Mouse (Mus musculus): ENCODE results near the gene Fbxw7. TPM values are rescaled to one million over a fixed set of nuclear protein-coding genes. Genes with fewer than 3 reads are reported as not detected.
"Not testable (repeated sequence)": the region's sequence is repeated elsewhere in the genome, so short reads cannot be mapped to it uniquely, and the experiment has no call there.

The Fbxw7 gene
- polyA plus RNA-seq, 1 experiment from 2014 or later = 8.5 TPM

- Histone ChIP-seq H3K27me3 (replicated peaks; ENCODE audit: low read depth, poor library complexity, severe bottlenecking) (no peaks in the 10 kb centered on the region), H3K36me3 (replicated peaks) (no peaks in the 10 kb centered on the region), H3K9me3 (no peaks in the 10 kb centered on the region), H3K4me3 (no peak overlapping the region), H3K4me1 (no peaks in the 10 kb centered on the region), H3K27ac (replicated peaks) (no peak overlapping the region)
- 88% methylated on average over 5 of the region's 5 CpGs for WGBS
- DNase-seq (ENCODE audit: low spot score) = no peak
These were observed 21.0 kb downstream of the Fbxw7 start for GRCm38 (mm10) chr3:84836029-84836428.

DNA sequence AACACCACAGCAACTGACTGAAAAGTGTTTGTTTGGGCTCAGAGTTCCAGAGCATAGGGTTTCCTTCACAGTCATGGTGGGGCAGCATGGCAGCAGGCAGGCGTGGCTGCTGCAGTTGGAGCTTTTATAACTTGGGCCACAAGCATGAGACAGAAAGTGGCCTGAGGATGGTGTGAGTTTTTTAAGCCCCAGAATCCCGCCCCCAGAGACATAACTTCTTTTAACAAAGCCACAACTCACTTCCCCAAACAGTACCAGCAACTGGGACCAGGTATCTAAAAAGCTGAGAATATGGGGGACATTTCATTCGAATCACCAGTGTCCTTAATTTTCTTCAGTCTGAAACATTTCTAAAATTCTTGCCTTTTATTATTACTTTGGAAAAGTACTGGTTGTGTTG lies 22.9 kb downstream of the Fbxw7 start:
- Histone ChIP-seq H3K4me3 (no peak overlapping the region), H3K36me3 (replicated peaks) (no peaks in the 10 kb centered on the region), H3K9me3 (no peaks in the 10 kb centered on the region), H3K4me1 (no peaks in the 10 kb centered on the region), H3K27ac (replicated peaks) (no peak overlapping the region), H3K27me3 (replicated peaks; ENCODE audit: low read depth, poor library complexity, severe bottlenecking) (no peaks in the 10 kb centered on the region)
- no peak for DNase-seq (ENCODE audit: low spot score)
- 85% methylated on average over 3 of the region's 3 CpGs for WGBS

- H3K4me1 ChIP-seq = no peaks in the 10 kb centered on the region
- no peaks in the 10 kb centered on the region for H3K9me3 ChIP-seq
- DNase-seq (ENCODE audit: low spot score) = no peak
- WGBS = 82% methylated on average over 5 of the region's 5 CpGs
- no peaks in the 10 kb centered on the region for H3K27me3 ChIP-seq (replicated peaks; ENCODE audit: low read depth, poor library complexity, severe bottlenecking)
- H3K36me3 ChIP-seq (replicated peaks) = no peaks in the 10 kb centered on the region
- no peak overlapping the region for H3K4me3 ChIP-seq
- no peak overlapping the region for H3K27ac ChIP-seq (replicated peaks)
These were observed 24.4 kb downstream of the Fbxw7 start for GRCm38 (mm10) chr3:84839499-84839898.

DNA sequence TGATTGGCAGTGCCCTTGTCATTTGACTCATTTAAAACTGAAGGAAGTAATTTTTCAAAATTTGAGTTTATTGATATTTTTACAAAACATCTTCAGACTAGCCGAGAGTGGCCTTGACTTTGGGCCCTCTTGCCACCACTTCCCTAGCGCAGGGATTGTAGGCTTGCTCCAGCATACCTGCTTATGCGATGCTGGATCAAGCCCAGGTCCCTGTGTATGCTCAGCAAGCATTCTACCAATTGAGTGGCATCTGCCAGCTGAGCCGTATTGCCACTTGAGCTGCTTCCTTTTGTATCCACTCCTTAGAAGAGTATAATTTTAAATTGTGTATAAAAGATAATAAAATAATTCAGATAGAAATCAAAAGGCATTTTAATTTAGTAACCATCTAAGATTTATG lies 26.2 kb downstream of the Fbxw7 start:
- H3K4me3 ChIP-seq = no peak overlapping the region

DNA sequence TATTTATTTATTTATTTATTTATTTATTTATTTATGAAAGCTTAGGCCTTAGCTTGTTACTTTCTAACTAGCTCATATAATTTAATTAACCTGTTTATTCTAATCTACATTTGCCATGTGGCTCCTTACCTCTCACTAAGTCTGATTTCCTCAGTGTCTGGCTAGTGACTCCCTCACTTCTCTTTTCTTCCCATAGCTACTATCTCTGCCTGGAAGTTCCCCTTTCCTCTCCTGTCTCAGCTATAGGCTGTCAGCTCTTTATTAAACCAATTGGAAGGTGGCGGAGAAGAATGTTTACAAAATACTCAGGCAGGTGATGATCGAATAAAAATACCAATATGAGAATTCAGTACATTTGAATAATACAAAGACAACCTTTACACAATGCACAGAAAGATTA lies 27.7 kb downstream of the Fbxw7 start:
- H3K4me3 ChIP-seq = no peak overlapping the region
- WGBS = 90% methylated on average over 2 of the region's 2 CpGs
- no peaks in the 10 kb centered on the region for H3K27me3 ChIP-seq (replicated peaks; ENCODE audit: low read depth, poor library complexity, severe bottlenecking)
- no peak for DNase-seq (ENCODE audit: low spot score)
- 0 out of 2 replicates have a peak, but pooled peaks cover 4% of the 10 kb centered on the region for H3K4me1 ChIP-seq
- H3K36me3 ChIP-seq (replicated peaks) = no peaks in the 10 kb centered on the region
- H3K9me3 ChIP-seq = no peaks in the 10 kb centered on the region
- H3K27ac ChIP-seq (replicated peaks) = no peak overlapping the region

More for the DNA sequence above, 26.2 kb downstream of the Fbxw7 start:
- Histone ChIP-seq H3K9me3 (no peaks in the 10 kb centered on the region), H3K27me3 (replicated peaks; ENCODE audit: low read depth, poor library complexity, severe bottlenecking) (no peaks in the 10 kb centered on the region), H3K36me3 (replicated peaks) (no peaks in the 10 kb centered on the region), H3K4me1 (no peaks in the 10 kb centered on the region), H3K27ac (replicated peaks) (no peak overlapping the region)
- 91% methylated on average over 4 of the region's 4 CpGs for WGBS
- DNase-seq (ENCODE audit: low spot score) = no peak

GRCm38 (mm10) chr3:84843594-84843993 lies 28.5 kb downstream of the Fbxw7 start:
- no peak overlapping the region for H3K4me3 ChIP-seq
- 0 out of 2 replicates have a peak, but pooled peaks cover 4% of the 10 kb centered on the region for H3K4me1 ChIP-seq
- DNase-seq (ENCODE audit: low spot score) = no peak
- no peak overlapping the region for H3K27ac ChIP-seq (replicated peaks)
- no peaks in the 10 kb centered on the region for H3K9me3 ChIP-seq
- 52% methylated on average over 1 of the region's 1 CpGs for WGBS
- H3K36me3 ChIP-seq (replicated peaks) = no peaks in the 10 kb centered on the region
- H3K27me3 ChIP-seq (replicated peaks; ENCODE audit: low read depth, poor library complexity, severe bottlenecking) = no peaks in the 10 kb centered on the region

GRCm38 (mm10) chr3:84848798-84849197 lies 33.7 kb downstream of the Fbxw7 start:
- Histone ChIP-seq H3K27me3 (replicated peaks; ENCODE audit: low read depth, poor library complexity, severe bottlenecking) (no peaks in the 10 kb centered on the region), H3K4me3 (no peak overlapping the region), H3K4me1 (0 out of 2 replicates have a peak, but pooled peaks cover 7% of the 10 kb centered on the region), H3K9me3 (no peaks in the 10 kb centered on the region), H3K36me3 (replicated peaks) (no peaks in the 10 kb centered on the region), H3K27ac (replicated peaks) (no peak overlapping the region)
- DNase-seq (ENCODE audit: low spot score) = no peak
- WGBS = 84% methylated on average over 4 of the region's 4 CpGs

GRCm38 (mm10) chr3:84850418-84850817 lies 35.4 kb downstream of the Fbxw7 start:
- 0 out of 2 replicates have a peak, but pooled peaks cover 7% of the 10 kb centered on the region for H3K4me1 ChIP-seq
- no peak overlapping the region for H3K4me3 ChIP-seq
- H3K27ac ChIP-seq (replicated peaks) = no peak overlapping the region
- H3K27me3 ChIP-seq (replicated peaks; ENCODE audit: low read depth, poor library complexity, severe bottlenecking) = no peaks in the 10 kb centered on the region
- DNase-seq (ENCODE audit: low spot score) = no peak
- H3K9me3 ChIP-seq = no peaks in the 10 kb centered on the region
- 93% methylated on average over 1 of the region's 1 CpGs for WGBS
- H3K36me3 ChIP-seq (replicated peaks) = no peaks in the 10 kb centered on the region

GRCm38 (mm10) chr3:84851801-84852200 lies 36.7 kb downstream of the Fbxw7 start:
- Histone ChIP-seq H3K27ac (replicated peaks) (no peak overlapping the region), H3K27me3 (replicated peaks; ENCODE audit: low read depth, poor library complexity, severe bottlenecking) (no peaks in the 10 kb centered on the region), H3K36me3 (replicated peaks) (no peaks in the 10 kb centered on the region), H3K4me1 (0 out of 2 replicates have a peak, but pooled peaks cover 7% of the 10 kb centered on the region), H3K4me3 (no peak overlapping the region), H3K9me3 (no peaks in the 10 kb centered on the region)
- WGBS = 81% methylated on average over 1 of the region's 1 CpGs
- DNase-seq (ENCODE audit: low spot score) = no peak

- Histone ChIP-seq H3K36me3 (replicated peaks) (no peaks in the 10 kb centered on the region), H3K4me3 (no peak overlapping the region), H3K9me3 (no peaks in the 10 kb centered on the region), H3K27ac (replicated peaks) (no peak overlapping the region), H3K27me3 (replicated peaks; ENCODE audit: low read depth, poor library complexity, severe bottlenecking) (no peaks in the 10 kb centered on the region), H3K4me1 (0 out of 2 replicates have a peak, but pooled peaks cover 3% of the 10 kb centered on the region)
- no peak for DNase-seq (ENCODE audit: low spot score)
- WGBS = 80% methylated on average over 7 of the region's 7 CpGs
These were observed 37.8 kb downstream of the Fbxw7 start for GRCm38 (mm10) chr3:84852877-84853276.

- no peaks in the 10 kb centered on the region for H3K27me3 ChIP-seq (replicated peaks; ENCODE audit: low read depth, poor library complexity, severe bottlenecking)
- 0 out of 2 replicates have a peak, but pooled peaks cover 3% of the 10 kb centered on the region for H3K4me1 ChIP-seq
- WGBS = 81% methylated on average over 1 of the region's 1 CpGs
- DNase-seq (ENCODE audit: low spot score) = no peak
- H3K36me3 ChIP-seq (replicated peaks) = no peaks in the 10 kb centered on the region
- H3K9me3 ChIP-seq = no peaks in the 10 kb centered on the region
- no peak overlapping the region for H3K4me3 ChIP-seq
- H3K27ac ChIP-seq (replicated peaks) = no peak overlapping the region
These were observed 39.4 kb downstream of the Fbxw7 start for GRCm38 (mm10) chr3:84854440-84854839.

- Histone ChIP-seq H3K4me3 (no peak overlapping the region), H3K4me1 (no peaks in the 10 kb centered on the region), H3K27me3 (replicated peaks; ENCODE audit: low read depth, poor library complexity, severe bottlenecking) (no peaks in the 10 kb centered on the region), H3K27ac (replicated peaks) (no peak overlapping the region), H3K36me3 (replicated peaks) (no peaks in the 10 kb centered on the region), H3K9me3 (no peaks in the 10 kb centered on the region)
- 50% methylated on average over 1 of the region's 1 CpGs for WGBS
- DNase-seq (ENCODE audit: low spot score) = no peak
These were observed 45.6 kb downstream of the Fbxw7 start for GRCm38 (mm10) chr3:84860669-84861068.

- DNase-seq (ENCODE audit: low spot score); H3K9me3 ChIP-seq; H3K4me3 ChIP-seq; H3K4me1 ChIP-seq; H3K27ac ChIP-seq (replicated peaks); H3K27me3 ChIP-seq (replicated peaks; ENCODE audit: low read depth, poor library complexity, severe bottlenecking); H3K36me3 ChIP-seq (replicated peaks): not testable (repeated sequence)
- 97% methylated on average over 3 of the region's 3 CpGs for WGBS
These were observed 46.7 kb downstream of the Fbxw7 start for GRCm38 (mm10) chr3:84861817-84862216.

GRCm38 (mm10) chr3:84865684-84866083 lies 50.6 kb downstream of the Fbxw7 start:
- no peak overlapping the region for H3K27ac ChIP-seq (replicated peaks)
- WGBS = 86% methylated on average over 3 of the region's 3 CpGs
- H3K9me3 ChIP-seq = no peaks in the 10 kb centered on the region
- no peaks in the 10 kb centered on the region for H3K36me3 ChIP-seq (replicated peaks)
- no peaks in the 10 kb centered on the region for H3K27me3 ChIP-seq (replicated peaks; ENCODE audit: low read depth, poor library complexity, severe bottlenecking)
- no peak for DNase-seq (ENCODE audit: low spot score)
- H3K4me1 ChIP-seq = no peaks in the 10 kb centered on the region
- H3K4me3 ChIP-seq = no peak overlapping the region

Data from embryonic facial prominence, embryonic 10.5 days (tissue).